Mouse (Mus musculus) ES-E14 (cell line): ENCODE results near the gene Ppm1h.

Experiments
- MAFK ChIP-seq: IDR thresholded peaks from 2 replicates; pipeline ENCODE4 v1.6.1; 2014; ENCODE audit warnings: mild to moderate bottlenecking, low read depth, low read length, inconsistent platforms; ENCODE audit not compliant: insufficient read depth
- ZC3H11A ChIP-seq: IDR thresholded peaks from 2 replicates; pipeline ENCODE4 v1.6.1; 2012; ENCODE audit warnings: low read depth, mild to moderate bottlenecking, inconsistent platforms, low read length, borderline replicate concordance
- ZNF384 ChIP-seq: IDR thresholded peaks from 2 replicates; pipeline ENCODE4 v1.6.1; 2012; ENCODE audit warnings: low read depth, low read length, inconsistent platforms

DNA sequence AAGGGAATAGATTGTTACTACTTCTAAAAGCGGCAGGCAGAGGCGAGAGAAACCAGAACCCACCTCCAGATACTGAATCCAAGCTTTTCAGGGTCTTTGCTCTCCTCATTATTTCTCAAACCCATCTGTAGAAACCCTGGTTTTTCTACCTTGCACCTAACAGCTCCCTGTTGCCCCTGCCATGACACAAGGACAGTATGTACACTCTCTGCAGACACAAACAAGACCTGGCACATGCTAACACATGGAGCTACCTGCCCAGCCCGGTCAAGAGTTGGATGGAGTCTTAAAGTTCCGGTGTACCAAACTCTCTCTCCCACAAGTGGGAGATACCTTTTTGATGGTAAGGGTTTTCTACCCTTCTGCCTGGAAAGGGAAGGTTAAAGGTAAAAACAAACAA lies 252.0 kb downstream of the Ppm1h start:
- no peak for TF ChIP-seq ZC3H11A
- no peak for TF ChIP-seq ZNF384
- TF ChIP-seq MAFK = no peak
